Mouse (Mus musculus): ENCODE results near the gene Bahcc1.

Gene Bahcc1

GRCm38 (mm10) chr11:120232230-120233097 is at the start of gene Bahcc1:
Gene Bahcc1, plus strand, starts transcription at chr11:120232947.
- peak; percentile 100 for DNase-seq (ENCODE audit: low spot score in 2 of 2)

- DNase-seq (ENCODE audit: low spot score in 2 of 2) = no peak
Observed at GRCm38 (mm10) chr11:120183180-120183579, 49.6 kb upstream of the Bahcc1 start.

- no peak for DNase-seq (ENCODE audit: low spot score in 2 of 2)
Observed at GRCm38 (mm10) chr11:120183708-120184107, 49.0 kb upstream of the Bahcc1 start.

GRCm38 (mm10) chr11:120184371-120185315 is 48.1 kb upstream of the Bahcc1 start:
- no peak for DNase-seq (ENCODE audit: low spot score in 2 of 2)

GRCm38 (mm10) chr11:120185316-120186141 is 47.2 kb upstream of the Bahcc1 start:
- no peak for DNase-seq (ENCODE audit: low spot score in 2 of 2)

GRCm38 (mm10) chr11:120186145-120186740 is 46.5 kb upstream of the Bahcc1 start:
- no peak for DNase-seq (ENCODE audit: low spot score in 2 of 2)

- DNase-seq (ENCODE audit: low spot score in 2 of 2) = no peak
Observed at GRCm38 (mm10) chr11:120186821-120187235, 45.9 kb upstream of the Bahcc1 start.

- DNase-seq (ENCODE audit: low spot score in 2 of 2) = no peak
Observed at GRCm38 (mm10) chr11:120187236-120188101, 45.3 kb upstream of the Bahcc1 start.

GRCm38 (mm10) chr11:120188102-120188480 is 44.7 kb upstream of the Bahcc1 start:
- no peak for DNase-seq (ENCODE audit: low spot score in 2 of 2)

- DNase-seq (ENCODE audit: low spot score in 2 of 2) = no peak
Observed at GRCm38 (mm10) chr11:120188481-120189441, 44.0 kb upstream of the Bahcc1 start.

- DNase-seq (ENCODE audit: low spot score in 2 of 2) = peak; percentile 96 to 98
Observed at GRCm38 (mm10) chr11:120189459-120190312, 43.1 kb upstream of the Bahcc1 start.

GRCm38 (mm10) chr11:120190526-120191412 is 42.0 kb upstream of the Bahcc1 start:
- DNase-seq (ENCODE audit: low spot score in 2 of 2) = no peak

- DNase-seq (ENCODE audit: low spot score in 2 of 2) = no peak
Observed at GRCm38 (mm10) chr11:120198831-120199230, 33.9 kb upstream of the Bahcc1 start.

GRCm38 (mm10) chr11:120199766-120200165 is 33.0 kb upstream of the Bahcc1 start:
- peak in 1 of 2 experiments; percentile 41 for DNase-seq (ENCODE audit: low spot score in 2 of 2)

GRCm38 (mm10) chr11:120200621-120201020 is 32.1 kb upstream of the Bahcc1 start:
- no peak for DNase-seq (ENCODE audit: low spot score in 2 of 2)

GRCm38 (mm10) chr11:120204200-120204599 is 28.5 kb upstream of the Bahcc1 start:
- DNase-seq (ENCODE audit: low spot score in 2 of 2) = no peak
